Mouse (Mus musculus) CD8-positive naive resting alpha-beta T cell, adult 2 months (primary cell): ENCODE data around the gene B9d1.

Experiments used
- DNase-seq, 2 experiments: peaks; one replicate each; pipeline ENCODE4 v3.0.0; 2022; ENCODE audit warnings: low read depth in 2 of 2, low spot score in 2 of 2

Gene B9d1

DNA sequence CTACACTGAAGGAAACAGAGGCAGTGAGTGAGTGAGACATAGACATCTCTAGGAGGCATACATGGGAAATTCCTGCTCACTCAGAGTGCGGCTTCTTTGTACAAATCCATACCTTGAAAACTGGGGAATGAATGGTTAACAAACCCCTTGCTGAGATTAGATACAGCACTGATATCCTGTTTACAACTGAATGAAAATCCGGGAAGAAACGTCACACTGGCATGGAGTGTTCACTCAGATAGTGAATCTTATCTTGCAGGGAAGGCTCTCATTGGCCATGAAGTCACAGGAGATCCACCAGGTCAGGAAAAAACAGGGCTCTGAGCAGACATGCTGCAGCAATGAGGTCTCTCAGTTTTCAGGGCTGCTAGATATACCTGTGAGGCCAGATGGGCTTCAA, 32.0 kb downstream of the B9d1 start:
- DNase-seq: no peak

GRCm38 (mm10) chr11:61537362-61537761, 32.4 kb downstream of the B9d1 start:
- no peak for DNase-seq

GRCm38 (mm10) chr11:61540642-61541041, 35.7 kb downstream of the B9d1 start:
- DNase-seq: no peak

- no peak for DNase-seq
These were observed 36.2 kb downstream of the B9d1 start for GRCm38 (mm10) chr11:61541106-61541505.

DNA sequence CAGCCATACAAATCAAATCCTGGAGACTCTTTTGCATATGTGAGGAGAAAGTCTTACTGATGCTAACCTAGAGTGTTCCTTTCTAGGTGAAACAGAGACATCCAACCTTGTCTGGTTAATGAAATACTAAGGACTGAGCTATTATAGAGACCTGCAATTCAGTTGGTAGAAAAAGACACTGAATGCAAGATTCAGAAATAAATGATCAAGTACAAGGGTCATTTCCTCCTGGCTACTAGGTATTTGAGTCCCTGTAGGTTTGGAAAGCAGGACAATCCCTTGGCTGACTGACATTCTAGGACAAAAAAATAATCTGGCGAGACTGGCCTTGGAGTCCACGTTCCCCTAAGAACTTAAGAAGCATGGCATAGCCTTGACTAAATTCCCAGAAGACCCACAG, 40.6 kb downstream of the B9d1 start:
- DNase-seq: no peak

- DNase-seq: no peak
These were observed 41.5 kb downstream of the B9d1 start for GRCm38 (mm10) chr11:61546452-61546851.

DNA sequence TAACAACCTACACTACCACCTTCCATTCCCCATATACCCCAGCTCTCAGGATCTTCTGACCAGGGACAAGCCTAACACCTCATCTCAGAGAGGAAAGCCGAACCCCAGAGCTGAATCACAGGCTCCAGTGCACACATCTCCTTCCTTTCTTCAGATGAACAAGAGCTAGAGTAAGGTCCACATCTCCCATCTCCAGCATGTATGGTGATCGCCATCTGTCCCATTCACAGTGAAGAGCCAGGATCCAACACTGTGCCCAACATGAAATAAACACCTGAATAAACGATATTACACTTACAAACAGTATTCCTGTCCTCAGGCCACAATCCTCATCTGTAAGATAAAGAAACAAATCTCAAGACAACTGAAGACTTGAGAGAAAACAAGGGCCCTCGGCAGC, 42.8 kb downstream of the B9d1 start:
- DNase-seq: no peak

DNA sequence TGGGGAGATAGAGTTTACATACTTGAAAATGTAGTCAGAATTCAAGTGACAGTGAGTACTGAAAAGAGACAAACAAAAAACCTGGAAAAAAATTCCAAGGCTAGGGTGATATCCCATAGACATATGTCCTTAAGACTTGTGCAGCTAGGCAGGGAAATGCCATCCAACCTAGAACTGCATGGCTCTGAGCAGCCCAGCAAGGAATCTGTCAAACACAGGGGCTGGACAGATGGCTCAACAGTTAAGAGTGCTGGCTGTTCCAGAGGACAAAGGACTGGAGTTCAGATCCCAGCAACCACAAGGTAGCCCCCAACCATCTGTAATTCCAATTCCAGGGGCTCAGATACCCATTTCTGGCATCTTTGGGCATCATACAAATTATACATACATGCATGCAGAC, 45.7 kb downstream of the B9d1 start:
- DNase-seq: no peak

GRCm38 (mm10) chr11:61553015-61553754, 48.2 kb downstream of the B9d1 start:
- DNase-seq: no peak

DNA sequence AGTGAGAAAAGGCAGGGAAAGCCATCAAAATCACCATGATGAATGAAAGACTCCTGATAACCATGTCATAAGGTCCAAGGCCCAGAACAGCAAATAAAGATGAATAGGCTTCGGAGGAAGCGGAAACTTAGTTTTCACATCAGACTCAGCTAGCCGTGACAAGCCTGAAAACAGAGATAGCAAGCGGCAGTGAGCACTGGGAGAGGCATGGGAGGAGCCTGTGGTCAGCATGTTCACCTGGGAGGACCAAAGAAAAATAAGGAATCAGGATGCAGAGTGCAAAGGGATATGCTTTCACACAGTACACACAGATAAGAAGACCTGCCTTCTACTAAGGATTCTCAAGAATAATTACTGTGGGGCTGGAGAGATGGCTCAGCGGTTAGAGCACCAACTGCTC, 54.6 kb downstream of the B9d1 start:
- DNase-seq: no peak

GRCm38 (mm10) chr11:61562421-61562820, 57.5 kb downstream of the B9d1 start:
- DNase-seq: no peak
